Mouse (Mus musculus) midbrain, embryonic 15.5 days (tissue): ENCODE data around the gene Sp2. TPM values are rescaled to one million over a fixed set of nuclear protein-coding genes. Genes with fewer than 3 reads are reported as not detected.

Source experiments
- ATAC-seq: fragments of 200-750 bp; cut with Nextera tagmentation; replicated peaks from 2 replicates; pipeline ENCODE4 v1.8.0; 2017; ENCODE audit warnings: moderate TSS enrichment
- H3K27ac ChIP-seq: fragments of 300-500 bp; sonication (generic); 2 replicates; pipeline ENCODE4 v1.5.1; 2015; ENCODE audit warnings: mild to moderate bottlenecking, inconsistent platforms
- H3K27me3 ChIP-seq: fragments of 300-500 bp; sonication (generic); replicated peaks from 2 replicates; pipeline ENCODE4 v1.6.1; 2015; ENCODE audit warnings: inconsistent platforms
- H3K36me3 ChIP-seq: fragments of 300-500 bp; sonication (generic); replicated peaks from 2 replicates; pipeline ENCODE4 v1.6.1; 2015; ENCODE audit warnings: inconsistent platforms
- H3K4me1 ChIP-seq: fragments of 300-500 bp; sonication (generic); 2 replicates; pipeline ENCODE4 v1.6.1; 2015; ENCODE audit warnings: inconsistent platforms
- H3K4me2 ChIP-seq: fragments of 300-500 bp; sonication (generic); 2 replicates; pipeline ENCODE4 v1.6.1; 2015; ENCODE audit warnings: inconsistent platforms, mild to moderate bottlenecking, moderate library complexity
- H3K4me3 ChIP-seq: fragments of 300-500 bp; sonication (generic); 2 replicates; pipeline ENCODE4 v1.5.1; 2015; ENCODE audit warnings: mild to moderate bottlenecking, inconsistent platforms
- H3K9ac ChIP-seq: fragments of 300-500 bp; sonication (generic); 2 replicates; pipeline ENCODE4 v1.6.1; 2015; ENCODE audit warnings: mild to moderate bottlenecking, inconsistent platforms
- H3K9me3 ChIP-seq: fragments of 300-500 bp; sonication (generic); 2 replicates; pipeline ENCODE4 v1.6.1; 2016; ENCODE audit warnings: inconsistent platforms
- WGBS: fragments of 180-500 bp; shearing (Covaris S2); methylation state at CpG from one replicate; pipeline ENCODE4 v1.1.7; 2015; ENCODE audit warnings: mixed read lengths; 5-methylcytosine and 5-hydroxymethylcytosine counted together
- polyA plus RNA-seq: library from polyadenylated mRNA; unstranded; fragments of >200 nt; fragmentation: Nextera tagmentation; extraction: Ambion mirVana; gene quantifications from 2 replicates; pipeline ENCODE4 v1.2.1, GENCODE M21; 2015

The Sp2 gene
- polyA plus RNA-seq, 1 experiment from 2014 or later: 16.2 TPM

- Histone ChIP-seq H3K9me3 (no peaks in the 10 kb centered on the region), H3K4me3 (no peak overlapping the region), H3K27ac (0 out of 2 replicates have a peak overlapping the region, but pooled peaks have one; percentile 4), H3K9ac (no peak overlapping the region), H3K27me3 (no peaks in the 10 kb centered on the region), H3K36me3 (no peaks in the 10 kb centered on the region), H3K4me1 (peaks cover 43% of the 10 kb centered on the region), H3K4me2 (no peak overlapping the region)
- ATAC-seq: no peak
- WGBS: 45% methylated on average over 15 of the region's 15 CpGs
Measured at GRCm38 (mm10) chr11:96906431-96907161, 76.2 kb downstream of the Sp2 start.

Other genes with a start within 250 kb of the Sp2 start
- gene Snx11, start 205.4 kb downstream of the Sp2 start, polyA plus RNA-seq: 47.2 and 51.1 TPM in 2 replicates
- gene Cbx1, start 193.8 kb downstream of the Sp2 start, polyA plus RNA-seq: 70.6 and 76.7 TPM in 2 replicates
- 80.9 and 81.2 TPM in 2 replicates for gene Nfe2l1, start 153.0 kb downstream of the Sp2 start, polyA plus RNA-seq
- 19.9 and 20.5 TPM in 2 replicates for gene Copz2, start 133.1 kb downstream of the Sp2 start, polyA plus RNA-seq
- gene Cdk5rap3, start 66.5 kb downstream of the Sp2 start, polyA plus RNA-seq: 88.2 and 91.7 TPM in 2 replicates
- 0.17 and 0.30 TPM in 2 replicates for gene Prr15l, start 54.9 kb downstream of the Sp2 start, polyA plus RNA-seq
- gene Pnpo, start 39.0 kb downstream of the Sp2 start, polyA plus RNA-seq: 28.7 and 29.7 TPM in 2 replicates
- gene Sp6, start 30.4 kb upstream of the Sp2 start, polyA plus RNA-seq: 0.37 TPM in 1 of 2 replicates, not detected in the other
- gene Scrn2, start 47.0 kb upstream of the Sp2 start, polyA plus RNA-seq: 15.0 and 16.4 TPM in 2 replicates
- gene Lrrc46, start 58.4 kb upstream of the Sp2 start, polyA plus RNA-seq: 3.4 and 3.8 TPM in 2 replicates
- gene Mrpl10, start 58.6 kb upstream of the Sp2 start, polyA plus RNA-seq: 54.5 and 60.2 TPM in 2 replicates
- 12.8 and 14.1 TPM in 2 replicates for gene Osbpl7, start 67.7 kb upstream of the Sp2 start, polyA plus RNA-seq
- gene Tbx21, start 132.4 kb upstream of the Sp2 start, polyA plus RNA-seq: 0.13 and 0.19 TPM in 2 replicates
- 11.7 and 12.1 TPM in 2 replicates for gene Tbkbp1, start 168.5 kb upstream of the Sp2 start, polyA plus RNA-seq
- gene Kpnb1, start 204.9 kb upstream of the Sp2 start, polyA plus RNA-seq: 33.8 and 34.6 TPM in 2 replicates